Mouse (Mus musculus) frontal cortex, postnatal 14 days (tissue): ENCODE measurements around the gene Ccna1.

ENCODE experiments used
- DNase-seq, 2 experiments: peaks; one replicate each; pipeline ENCODE4 v3.0.0; 2022; ENCODE audit warnings: low spot score in 2 of 2

Ccna1 gene

GRCm38 (mm10) chr3:55065738-55066665 lies 10.7 kb upstream of the Ccna1 start:
- no peak for DNase-seq

DNA sequence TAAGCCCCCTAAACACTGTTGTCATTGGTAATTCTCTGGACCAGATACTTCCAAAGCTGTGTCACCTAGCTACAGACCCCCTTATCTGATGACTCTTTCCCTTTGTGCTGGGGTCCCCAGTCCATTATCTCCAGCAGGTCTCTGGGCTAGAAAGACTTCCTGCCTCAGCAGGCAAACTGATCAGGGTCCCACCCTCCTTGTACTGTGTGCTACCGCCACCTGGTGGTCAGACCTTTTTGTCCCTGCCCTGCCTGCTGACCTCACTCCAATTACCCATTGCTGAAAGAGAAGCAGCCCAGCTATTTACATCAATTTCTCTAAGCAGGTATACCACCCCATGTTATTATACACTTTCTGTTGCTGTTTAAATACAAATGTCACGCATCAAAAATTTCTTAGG lies 9.1 kb upstream of the Ccna1 start:
- peak; percentile 42 to 71 for DNase-seq

GRCm38 (mm10) chr3:55062653-55063052 lies 7.4 kb upstream of the Ccna1 start:
- DNase-seq = no peak

GRCm38 (mm10) chr3:55056376-55056775 lies 1.1 kb upstream of the Ccna1 start:
- no peak for DNase-seq

- no peak for DNase-seq
Observed at GRCm38 (mm10) chr3:55055747-55056120, 433 bp upstream of the Ccna1 start.

DNA sequence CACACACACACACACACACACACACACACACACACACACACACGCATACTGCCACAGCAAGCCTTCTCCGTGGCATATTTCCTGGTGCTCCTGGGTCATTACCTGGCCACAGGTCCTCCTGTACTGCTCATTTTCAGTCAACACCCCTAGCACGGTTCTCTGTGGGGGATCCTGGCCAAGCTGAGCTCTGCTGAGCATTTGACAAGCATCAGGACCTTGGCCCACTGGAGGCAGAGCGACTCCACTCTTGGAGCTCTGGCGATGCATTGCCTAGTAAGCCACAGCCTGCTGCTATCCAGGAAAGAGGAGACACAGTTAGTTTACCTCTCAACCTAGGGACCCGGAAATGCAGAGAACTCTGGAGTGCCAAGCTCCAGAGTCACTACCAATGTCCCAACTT lies 1.1 kb downstream of the Ccna1 start:
- no peak for DNase-seq

DNA sequence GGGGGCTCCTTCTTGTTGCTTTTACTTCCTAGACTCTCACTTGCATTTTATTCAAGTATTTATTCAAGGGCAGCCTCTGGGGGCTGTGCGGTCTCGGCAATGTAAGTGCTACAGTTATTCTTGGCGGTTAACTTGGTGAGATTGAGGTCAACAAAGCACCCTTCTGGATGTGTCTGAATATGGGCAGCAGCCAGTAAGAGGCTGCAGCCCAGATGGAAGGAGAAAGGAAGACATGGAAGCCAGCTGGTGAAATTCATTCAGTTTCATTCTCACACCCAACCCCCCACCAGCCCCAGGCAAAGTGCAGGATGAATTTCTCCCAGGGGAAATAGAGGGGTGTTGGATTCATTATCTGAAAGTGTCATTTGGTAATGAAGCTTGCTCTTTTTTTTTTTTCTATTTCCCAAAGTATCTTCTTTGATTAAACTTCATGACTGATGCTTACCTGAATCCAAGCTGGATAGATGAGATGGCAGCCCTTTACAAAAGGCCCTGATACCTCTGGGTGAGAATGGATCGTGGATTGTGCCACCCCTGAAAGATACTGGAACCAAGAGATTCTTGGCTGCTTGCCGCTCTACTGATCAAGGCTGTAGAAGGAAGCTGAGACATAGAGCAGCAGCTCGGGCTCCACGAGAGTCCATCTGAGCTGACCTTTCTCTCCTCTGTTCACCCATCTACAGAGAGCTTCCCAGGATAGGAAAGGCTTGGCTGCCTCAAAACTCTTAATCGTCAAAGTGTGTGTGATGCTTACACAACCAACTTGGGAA lies 10.5 kb downstream of the Ccna1 start:
- DNase-seq = peak; percentile 14 to 17

DNA sequence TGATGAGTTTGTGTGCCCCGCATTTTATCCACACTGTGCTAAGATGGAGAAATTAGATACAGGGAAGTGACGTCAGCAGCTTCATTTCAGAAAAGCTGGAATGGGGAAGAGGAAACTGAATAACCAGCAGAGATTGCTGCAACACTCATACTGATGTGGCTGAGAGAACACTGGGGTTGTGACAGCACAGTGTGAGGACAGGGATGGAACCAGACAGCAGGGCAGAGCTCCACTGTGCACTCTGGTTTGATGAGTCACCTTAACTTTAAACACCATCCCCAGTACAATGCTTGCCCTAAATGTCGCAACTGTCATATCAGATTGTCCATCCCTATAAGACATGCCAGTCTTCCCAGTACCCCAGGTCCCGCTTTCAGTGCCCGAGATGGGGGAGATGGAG lies 17.7 kb downstream of the Ccna1 start:
- no peak for DNase-seq

DNA sequence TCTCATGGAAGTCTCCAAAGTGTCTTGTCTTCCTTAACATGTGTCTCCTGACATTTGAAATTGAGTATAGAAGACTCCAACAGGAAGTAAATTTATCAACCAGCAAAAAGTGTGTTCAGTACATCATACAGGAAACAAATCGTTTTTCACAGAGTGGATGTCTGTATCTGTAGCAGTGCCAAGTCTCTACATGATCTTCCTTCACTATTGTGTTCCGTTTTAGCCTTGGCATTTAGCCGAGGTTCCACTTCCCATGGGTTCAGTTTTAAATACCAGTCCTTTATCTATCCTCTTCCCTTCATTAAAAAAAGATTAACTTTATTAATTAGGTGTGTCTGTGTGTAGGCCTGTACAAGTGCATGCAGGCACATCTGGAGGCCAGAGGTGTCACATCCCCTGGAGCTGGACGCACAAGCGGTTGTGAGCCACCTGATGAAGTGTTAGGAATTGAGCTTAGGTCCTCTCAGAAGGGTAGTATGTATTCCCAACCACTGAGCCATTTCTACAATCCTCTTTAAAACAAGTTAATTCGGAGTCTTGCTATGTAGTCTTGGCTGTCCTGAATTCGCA lies 27.9 kb downstream of the Ccna1 start:
- no peak for DNase-seq

GRCm38 (mm10) chr3:55025502-55025901 lies 29.8 kb downstream of the Ccna1 start:
- no peak for DNase-seq

GRCm38 (mm10) chr3:55023347-55023746 lies 32.0 kb downstream of the Ccna1 start:
- DNase-seq = no peak

DNA sequence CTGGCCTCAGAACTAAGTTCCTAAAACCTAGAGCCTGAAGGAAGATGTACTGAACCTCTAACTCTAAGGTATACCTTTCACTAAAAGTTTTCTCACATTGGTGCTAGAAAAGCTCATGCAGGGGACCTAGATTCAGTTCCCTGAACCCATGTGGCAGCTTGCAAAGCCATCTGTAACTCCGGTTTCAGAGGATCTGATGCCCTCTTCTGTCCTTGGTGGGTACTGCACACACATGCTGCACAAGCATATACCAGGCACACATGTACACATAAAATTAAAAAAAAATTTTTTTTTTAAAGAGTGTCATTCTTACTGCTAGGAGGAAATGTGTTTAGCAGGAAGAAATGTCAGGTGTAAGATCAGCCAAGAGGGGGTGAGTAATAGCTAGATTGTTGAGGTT lies 33.1 kb downstream of the Ccna1 start:
- no peak for DNase-seq

- no peak for DNase-seq
Observed at GRCm38 (mm10) chr3:55012536-55012935, 42.8 kb downstream of the Ccna1 start.

DNA sequence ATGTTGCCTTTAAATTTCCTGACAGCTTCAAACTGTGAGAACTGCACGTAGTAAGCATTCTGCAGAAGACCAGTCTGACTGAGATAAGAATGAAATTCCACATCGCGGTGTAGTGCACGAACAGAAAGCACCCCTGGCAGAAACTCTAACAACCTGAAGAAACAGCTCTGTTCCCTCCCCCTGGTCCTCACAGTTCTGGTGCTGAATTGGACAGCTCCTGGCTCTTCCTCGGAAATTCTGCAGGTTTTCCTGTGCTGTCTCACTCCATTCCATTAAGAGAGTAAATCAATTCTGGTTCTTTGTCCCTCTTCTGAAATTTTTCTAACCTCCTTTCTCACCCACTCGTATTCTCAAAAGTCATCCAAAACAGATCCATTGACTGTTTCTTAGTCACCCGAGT lies 43.6 kb downstream of the Ccna1 start:
- no peak for DNase-seq

- no peak for DNase-seq
Observed at GRCm38 (mm10) chr3:55008965-55009741, 46.1 kb downstream of the Ccna1 start.

GRCm38 (mm10) chr3:55004036-55004435 lies 51.3 kb downstream of the Ccna1 start:
- DNase-seq = no peak

GRCm38 (mm10) chr3:55001677-55002076 lies 53.6 kb downstream of the Ccna1 start:
- DNase-seq = no peak
